Comparison of ENCODE assay signal across 1 mouse cellular context in genomic region chr11:115490441-115491355, GRCm38 (mm10).
TF ChIP-seq lines count a peak whose summit lies in the region.

No protein-coding gene starts in this region.

TF ChIP-seq in MEL, 35 proteins besides CTCF, POLR2A, EP300 and RAD21 (continued from another document):
- TF ChIP-seq MAFK (IDR thresholded peaks at IDR 0.05; ENCODE audit: borderline replicate concordance, low read depth, low read length) (no peak), USF2 (IDR thresholded peaks at IDR 0.05; ENCODE audit: borderline replicate concordance in 1 of 2, insufficient read depth in 1 of 2, low read depth in 1 of 2, low read length in 2 of 2) (no peak)
